Mouse (Mus musculus): ENCODE results near the gene Spcs2. TPM values are rescaled to one million over a fixed set of nuclear protein-coding genes. Genes with fewer than 3 reads are reported as not detected.

Spcs2 gene
- 57.2 and 79.1 TPM in 2 replicates for total RNA-seq (2014; rRNA removed; ENCODE audit: low replicate concordance)
- 146 and 155 TPM in 2 replicates for polyA plus RNA-seq (2015; fragmentation: Nextera tagmentation; extraction: Ambion mirVana)

GRCm38 (mm10) chr7:99863362-99863761 lies at the start of gene Spcs2:
Gene Spcs2 (minus strand): TSS chr7:99863462.
- H3K4me1 ChIP-seq (ENCODE audit: control insufficient read depth, insufficient read depth): 0 out of 2 replicates have a peak, but pooled peaks cover 5% of the 10 kb centered on the region
- no peak within 1 kb of the TSS for H3K4me2 ChIP-seq (ENCODE audit: low read depth, low read length)
- H3K27ac ChIP-seq (ENCODE audit: low read depth): no peak within 1 kb of the TSS
- H3K9ac ChIP-seq (replicated peaks; ENCODE audit: low read depth, low read length): no peak within 1 kb of the TSS
- H3K27me3 ChIP-seq (ENCODE audit: control insufficient read depth, insufficient read depth, low read length): no peaks in the 10 kb centered on the region
- no peaks in the 10 kb centered on the region for H3K9me3 ChIP-seq (replicated peaks; ENCODE audit: control insufficient read depth, low read length)
- DNase-seq (ENCODE audit: low spot score) (no peak), ATAC-seq (ENCODE audit: insufficient read depth, low read depth) (no peak)
- no peak within 1 kb of the TSS for H3K4me3 ChIP-seq (ENCODE audit: low read depth, low read length)
- H3K36me3 ChIP-seq (replicated peaks; ENCODE audit: control insufficient read depth, insufficient read depth, low read length): no peaks in the 10 kb centered on the region
- TF ChIP-seq CTCF (IDR thresholded peaks at IDR 0.05; ENCODE audit: low read depth) (no peak), EP300 (IDR thresholded peaks at IDR 0.05; ENCODE audit: low read depth) (no peak)
- 44% methylated on average over 7 of the region's 7 CpGs for WGBS

GRCm38 (mm10) chr7:99911038-99911437 lies 47.8 kb upstream of the Spcs2 start:
- TF ChIP-seq EP300 (IDR thresholded peaks at IDR 0.05; ENCODE audit: low read depth): no peak
- Histone ChIP-seq H3K4me3 (ENCODE audit: low read depth, low read length) (no peak overlapping the region), H3K27me3 (ENCODE audit: control insufficient read depth, insufficient read depth, low read length) (0 out of 2 replicates have a peak, but pooled peaks cover 5% of the 10 kb centered on the region), H3K36me3 (replicated peaks; ENCODE audit: control insufficient read depth, insufficient read depth, low read length) (no peaks in the 10 kb centered on the region), H3K4me2 (ENCODE audit: low read depth, low read length) (no peak overlapping the region), H3K4me1 (ENCODE audit: control insufficient read depth, insufficient read depth) (no peaks in the 10 kb centered on the region), H3K9ac (replicated peaks; ENCODE audit: low read depth, low read length) (no peak overlapping the region), H3K27ac (ENCODE audit: low read depth) (no peak overlapping the region), H3K9me3 (replicated peaks; ENCODE audit: control insufficient read depth, low read length) (no peaks in the 10 kb centered on the region)
- ATAC-seq (ENCODE audit: insufficient read depth, low read depth): no peak
- 73% methylated on average over 5 of the region's 5 CpGs for WGBS
- DNase-seq (ENCODE audit: low spot score): no peak

GRCm38 (mm10) chr7:99907463-99907862 lies 44.2 kb upstream of the Spcs2 start:
- H3K9me3 ChIP-seq (replicated peaks; ENCODE audit: control insufficient read depth, low read length): no peaks in the 10 kb centered on the region
- ATAC-seq (ENCODE audit: insufficient read depth, low read depth): no peak
- H3K4me2 ChIP-seq (ENCODE audit: low read depth, low read length): no peak overlapping the region
- no peak for TF ChIP-seq CTCF (IDR thresholded peaks at IDR 0.05; ENCODE audit: low read depth)
- no peak for TF ChIP-seq EP300 (IDR thresholded peaks at IDR 0.05; ENCODE audit: low read depth)
- H3K27me3 ChIP-seq (ENCODE audit: control insufficient read depth, insufficient read depth, low read length): no peaks in the 10 kb centered on the region
- no peak overlapping the region for H3K9ac ChIP-seq (replicated peaks; ENCODE audit: low read depth, low read length)
- H3K4me3 ChIP-seq (ENCODE audit: low read depth, low read length): no peak overlapping the region
- H3K27ac ChIP-seq (ENCODE audit: low read depth): no peak overlapping the region
- 47% methylated on average over 3 of the region's 3 CpGs for WGBS
- DNase-seq (ENCODE audit: low spot score): no peak
- peaks cover 10% of the 10 kb centered on the region for H3K4me1 ChIP-seq (ENCODE audit: control insufficient read depth, insufficient read depth)
- no peaks in the 10 kb centered on the region for H3K36me3 ChIP-seq (replicated peaks; ENCODE audit: control insufficient read depth, insufficient read depth, low read length)

- ATAC-seq (ENCODE audit: insufficient read depth, low read depth): no peak
- no peak for TF ChIP-seq EP300 (IDR thresholded peaks at IDR 0.05; ENCODE audit: low read depth)
- TF ChIP-seq CTCF (IDR thresholded peaks at IDR 0.05; ENCODE audit: low read depth): no peak
Observed at GRCm38 (mm10) chr7:99906346-99906745, 43.1 kb upstream of the Spcs2 start.

GRCm38 (mm10) chr7:99904421-99905005 lies 41.3 kb upstream of the Spcs2 start:
- Histone ChIP-seq H3K27ac (ENCODE audit: low read depth) (no peak overlapping the region), H3K4me3 (ENCODE audit: low read depth, low read length) (no peak overlapping the region), H3K9ac (replicated peaks; ENCODE audit: low read depth, low read length) (no peak overlapping the region), H3K4me1 (ENCODE audit: control insufficient read depth, insufficient read depth) (peaks cover 10% of the 10 kb centered on the region), H3K4me2 (ENCODE audit: low read depth, low read length) (no peak overlapping the region), H3K27me3 (ENCODE audit: control insufficient read depth, insufficient read depth, low read length) (no peaks in the 10 kb centered on the region), H3K9me3 (replicated peaks; ENCODE audit: control insufficient read depth, low read length) (no peaks in the 10 kb centered on the region), H3K36me3 (replicated peaks; ENCODE audit: control insufficient read depth, insufficient read depth, low read length) (no peaks in the 10 kb centered on the region)
- ATAC-seq (ENCODE audit: insufficient read depth, low read depth) (no peak), DNase-seq (ENCODE audit: low spot score) (no peak)
- WGBS: 34% methylated on average over 3 of the region's 3 CpGs
- no peak for TF ChIP-seq EP300 (IDR thresholded peaks at IDR 0.05; ENCODE audit: low read depth)

More at GRCm38 (mm10) chr7:99906346-99906745, 43.1 kb upstream of the Spcs2 start:
- Histone ChIP-seq H3K4me1 (ENCODE audit: control insufficient read depth, insufficient read depth) (peaks cover 10% of the 10 kb centered on the region), H3K36me3 (replicated peaks; ENCODE audit: control insufficient read depth, insufficient read depth, low read length) (no peaks in the 10 kb centered on the region), H3K27ac (ENCODE audit: low read depth) (no peak overlapping the region), H3K9me3 (replicated peaks; ENCODE audit: control insufficient read depth, low read length) (no peaks in the 10 kb centered on the region), H3K27me3 (ENCODE audit: control insufficient read depth, insufficient read depth, low read length) (no peaks in the 10 kb centered on the region), H3K4me2 (ENCODE audit: low read depth, low read length) (no peak overlapping the region), H3K9ac (replicated peaks; ENCODE audit: low read depth, low read length) (no peak overlapping the region), H3K4me3 (ENCODE audit: low read depth, low read length) (no peak overlapping the region)
- WGBS: 79% methylated on average over 3 of the region's 3 CpGs
- no peak for DNase-seq (ENCODE audit: low spot score)

Measured in heart, postnatal 0 days (tissue).